Mouse (Mus musculus): ENCODE data around the gene Trmt1l. TPM values are rescaled to one million over a fixed set of nuclear protein-coding genes. Genes with fewer than 3 reads are reported as not detected.

Gene Trmt1l
- total and polyA plus RNA-seq, 3 experiments: 15.4 to 18.2 TPM; not detected in 1

GRCm38 (mm10) chr1:151484754-151485153 is 56.4 kb downstream of the Trmt1l start:
- no peak for DNase-seq (ENCODE audit: low read depth, low spot score)
- Histone ChIP-seq H3K4me1 (ENCODE audit: control insufficient read depth in 1 of 2, insufficient read depth in 2 of 2, low read length in 2 of 2) (peaks cover 0 to 2% of the 10 kb centered on the region in 2 experiments; a peak in 1 of 4 replicates), H3K27ac (ENCODE audit: control insufficient read depth, low read depth, low read length) (no peak overlapping the region), H3K36me3 (ENCODE audit: control insufficient read depth in 1 of 2, insufficient read depth in 2 of 2, low read length in 2 of 2) (peaks cover 1 to 6% of the 10 kb centered on the region in 2 experiments), H3K27me3 (ENCODE audit: control insufficient read depth in 1 of 2, insufficient read depth in 2 of 2, low read length in 2 of 2) (no peaks in the 10 kb centered on the region), H3K4me3 (ENCODE audit: control insufficient read depth in 1 of 2, insufficient read depth in 1 of 2, low read depth in 2 of 2, low read length in 2 of 2) (no peak overlapping the region), H3K9ac (ENCODE audit: control insufficient read depth, low read depth, low read length, poor library complexity, severe bottlenecking) (no peak overlapping the region), H3K79me2 (ENCODE audit: control insufficient read depth, insufficient read depth, low read length, poor library complexity) (peaks cover 20% of the 10 kb centered on the region), H3K9me3 (replicated peaks; ENCODE audit: insufficient read depth, low read length) (no peaks in the 10 kb centered on the region)
- TF ChIP-seq JUND (IDR thresholded peaks at IDR 0.05; ENCODE audit: low read depth, low read length) (no peak), GATA1 (IDR thresholded peaks at IDR 0.05; ENCODE audit: low read depth, low read length) (peak; percentile 8; the same call in 1 of the 2 replicates), EP300 (IDR thresholded peaks at IDR 0.05; ENCODE audit: low read depth in 1 of 2, low read length in 2 of 2) (peak in 1 of 2 experiments; percentile 37; a peak in 1 of 4 replicates), RCOR1 (IDR thresholded peaks at IDR 0.05; ENCODE audit: low read depth, low read length) (0 out of 2 replicates have a peak, but pooled peaks have one; percentile 14), ZC3H11A (IDR thresholded peaks at IDR 0.05; ENCODE audit: low read depth, low read length) (no peak), MYC (IDR thresholded peaks at IDR 0.05; ENCODE audit: low read depth, low read length) (no peak), MAFK (IDR thresholded peaks at IDR 0.05; ENCODE audit: borderline replicate concordance, low read depth, low read length) (no peak), MAZ (IDR thresholded peaks at IDR 0.05; ENCODE audit: low read depth, low read length) (no peak), CTCF (IDR thresholded peaks at IDR 0.05 in 2 of 3, conservative IDR thresholded peaks at IDR 0.05 in 1 of 3; ENCODE audit: control insufficient read depth in 1 of 3, insufficient read depth in 1 of 3, low read depth in 2 of 3, low read length in 3 of 3, poor library complexity in 1 of 3, severe bottlenecking in 1 of 3) (no peak)

- Histone ChIP-seq H3K4me3 (ENCODE audit: control insufficient read depth in 1 of 2, insufficient read depth in 1 of 2, low read depth in 2 of 2, low read length in 2 of 2) (no peak overlapping the region), H3K36me3 (ENCODE audit: control insufficient read depth in 1 of 2, insufficient read depth in 2 of 2, low read length in 2 of 2) (peaks cover 0 to 14% of the 10 kb centered on the region in 2 experiments; a peak in 3 of 4 replicates), H3K79me2 (ENCODE audit: control insufficient read depth, insufficient read depth, low read length, poor library complexity) (peaks cover 42% of the 10 kb centered on the region), H3K9me3 (replicated peaks; ENCODE audit: insufficient read depth, low read length) (no peaks in the 10 kb centered on the region), H3K4me1 (ENCODE audit: control insufficient read depth in 1 of 2, insufficient read depth in 2 of 2, low read length in 2 of 2) (peaks cover 8 to 9% of the 10 kb centered on the region in 2 experiments), H3K27me3 (ENCODE audit: control insufficient read depth in 1 of 2, insufficient read depth in 2 of 2, low read length in 2 of 2) (no peaks in the 10 kb centered on the region), H3K9ac (ENCODE audit: control insufficient read depth, low read depth, low read length, poor library complexity, severe bottlenecking) (no peak overlapping the region), H3K27ac (ENCODE audit: control insufficient read depth, low read depth, low read length) (no peak overlapping the region)
- no peak for DNase-seq (ENCODE audit: low read depth, low spot score)
- TF ChIP-seq ZC3H11A (IDR thresholded peaks at IDR 0.05; ENCODE audit: low read depth, low read length) (no peak), MAFK (IDR thresholded peaks at IDR 0.05; ENCODE audit: borderline replicate concordance, low read depth, low read length) (no peak), EP300 (IDR thresholded peaks at IDR 0.05; ENCODE audit: low read depth in 1 of 2, low read length in 2 of 2) (no peak), BHLHE40 (IDR thresholded peaks at IDR 0.05; ENCODE audit: borderline replicate concordance, low read depth, low read length) (no peak), CHD1 (IDR thresholded peaks at IDR 0.05; ENCODE audit: low read depth, low read length) (no peak), KAT2A (conservative IDR thresholded peaks at IDR 0.05; ENCODE audit: low read depth, low read length) (no peak), RCOR1 (IDR thresholded peaks at IDR 0.05; ENCODE audit: low read depth, low read length) (no peak), MEF2A (IDR thresholded peaks at IDR 0.05; ENCODE audit: extremely low read depth, insufficient replicate concordance, low read depth, low read length, poor library complexity, severe bottlenecking) (no peak), MYC (IDR thresholded peaks at IDR 0.05; ENCODE audit: low read depth, low read length) (no peak), SMC3 (IDR thresholded peaks at IDR 0.05; ENCODE audit: low read depth, low read length) (no peak), USF1 (IDR thresholded peaks at IDR 0.05; ENCODE audit: low read depth, low read length) (no peak)
These were observed 61.5 kb downstream of the Trmt1l start for GRCm38 (mm10) chr1:151489806-151490205.

Measured in MEL (cell line).